Mouse (Mus musculus): ENCODE measurements around the gene Usp2.

Usp2 gene

DNA sequence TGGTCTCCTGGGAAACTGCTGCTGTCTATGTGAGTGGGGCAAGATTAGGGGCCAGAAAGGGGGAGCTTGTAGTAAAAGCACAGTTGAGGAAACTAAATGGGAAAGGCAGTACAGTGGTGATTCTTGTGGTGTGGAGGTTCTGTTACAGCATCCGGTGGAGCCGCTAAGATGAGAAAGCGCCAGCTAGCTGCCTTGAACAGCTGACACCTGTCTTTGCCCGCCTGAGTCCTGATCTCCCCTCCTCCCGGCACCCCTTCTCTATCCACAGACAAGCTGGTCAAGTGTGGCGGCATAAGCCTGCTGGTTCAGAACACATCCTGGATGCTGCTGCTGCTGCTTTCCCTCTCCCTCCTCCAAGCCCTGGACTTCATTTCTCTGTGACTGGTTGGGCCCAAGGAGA, 19.8 kb upstream of the Usp2 start:
- no peak for DNase-seq

DNA sequence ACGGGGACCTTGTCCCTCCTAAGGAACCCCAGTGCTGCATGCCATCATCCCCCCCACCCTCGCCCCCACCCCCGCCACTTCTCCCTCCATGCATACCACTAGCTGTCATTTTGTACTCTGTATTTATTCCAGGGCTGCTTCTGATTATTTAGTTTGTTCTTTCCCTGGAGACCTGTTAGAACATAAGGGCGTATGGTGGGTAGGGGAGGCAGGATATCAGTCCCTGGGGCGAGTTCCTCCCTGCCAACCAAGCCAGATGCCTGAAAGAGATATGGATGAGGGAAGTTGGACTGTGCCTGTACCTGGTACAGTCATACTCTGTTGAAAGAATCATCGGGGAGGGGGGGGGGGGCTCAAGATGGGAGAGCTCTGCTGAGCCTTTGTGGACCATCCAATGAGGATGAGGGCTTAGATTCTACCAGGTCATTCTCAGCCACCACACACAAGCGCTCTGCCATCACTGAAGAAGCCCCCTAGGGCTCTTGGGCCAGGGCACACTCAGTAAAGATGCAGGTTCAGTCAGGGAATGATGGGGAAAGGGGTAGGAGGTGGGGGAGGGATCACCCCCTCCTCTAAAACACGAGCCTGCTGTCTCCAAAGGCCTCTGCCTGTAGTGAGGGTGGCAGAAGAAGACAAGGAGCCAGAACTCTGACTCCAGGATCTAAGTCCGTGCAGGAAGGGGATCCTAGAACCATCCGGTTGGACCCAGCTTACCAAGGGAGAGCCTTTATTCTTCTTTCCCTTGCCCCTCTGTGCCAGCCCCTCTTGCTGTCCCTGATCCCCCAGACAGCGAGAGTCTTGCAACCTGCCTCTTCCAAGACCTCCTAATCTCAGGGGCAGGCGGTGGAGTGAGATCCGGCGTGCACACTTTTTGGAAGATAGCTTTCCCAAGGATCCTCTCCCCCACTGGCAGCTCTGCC, 19.0 kb upstream of the Usp2 start:
- DNase-seq: no peak

DNA sequence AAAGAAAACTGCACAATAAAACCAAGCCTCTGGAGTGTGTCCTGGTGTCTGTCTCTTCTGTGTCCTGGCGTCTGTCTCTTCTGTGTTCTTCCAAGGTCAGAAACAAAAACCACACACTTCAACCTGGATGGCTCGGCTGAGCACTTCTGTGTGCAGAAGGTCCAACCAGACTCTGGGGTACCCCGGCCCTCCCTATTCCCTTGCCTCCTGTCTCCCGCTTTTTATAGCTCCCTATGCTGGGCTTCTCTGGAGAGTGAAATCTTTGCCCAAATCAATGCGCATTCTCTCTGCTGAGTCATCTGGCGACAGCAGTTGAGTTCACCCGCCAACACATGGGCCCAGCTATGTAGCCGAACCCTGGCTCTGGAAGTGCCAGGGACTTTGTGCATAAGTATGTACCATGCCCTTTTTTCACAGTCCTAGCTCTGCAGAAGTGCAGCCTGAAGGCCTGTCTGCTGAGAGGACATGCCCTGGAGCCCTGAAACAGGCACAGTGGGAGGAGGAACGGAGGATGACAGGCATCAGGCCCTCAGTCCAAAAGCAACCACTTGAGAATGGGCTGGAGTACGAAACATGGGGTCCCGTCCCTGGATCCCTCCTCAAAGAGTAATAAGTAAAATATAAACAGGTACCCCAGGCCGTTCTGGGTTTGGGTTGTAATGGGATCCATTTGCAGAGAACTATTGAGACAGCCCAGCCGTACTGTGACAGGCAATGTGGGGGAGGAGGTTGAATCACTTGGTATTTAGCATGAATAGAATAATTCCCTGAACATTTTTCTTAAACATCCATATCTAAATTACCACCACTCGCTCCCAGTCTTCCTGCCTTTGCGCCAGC, 18.1 kb upstream of the Usp2 start:
- no peak for DNase-seq

DNA sequence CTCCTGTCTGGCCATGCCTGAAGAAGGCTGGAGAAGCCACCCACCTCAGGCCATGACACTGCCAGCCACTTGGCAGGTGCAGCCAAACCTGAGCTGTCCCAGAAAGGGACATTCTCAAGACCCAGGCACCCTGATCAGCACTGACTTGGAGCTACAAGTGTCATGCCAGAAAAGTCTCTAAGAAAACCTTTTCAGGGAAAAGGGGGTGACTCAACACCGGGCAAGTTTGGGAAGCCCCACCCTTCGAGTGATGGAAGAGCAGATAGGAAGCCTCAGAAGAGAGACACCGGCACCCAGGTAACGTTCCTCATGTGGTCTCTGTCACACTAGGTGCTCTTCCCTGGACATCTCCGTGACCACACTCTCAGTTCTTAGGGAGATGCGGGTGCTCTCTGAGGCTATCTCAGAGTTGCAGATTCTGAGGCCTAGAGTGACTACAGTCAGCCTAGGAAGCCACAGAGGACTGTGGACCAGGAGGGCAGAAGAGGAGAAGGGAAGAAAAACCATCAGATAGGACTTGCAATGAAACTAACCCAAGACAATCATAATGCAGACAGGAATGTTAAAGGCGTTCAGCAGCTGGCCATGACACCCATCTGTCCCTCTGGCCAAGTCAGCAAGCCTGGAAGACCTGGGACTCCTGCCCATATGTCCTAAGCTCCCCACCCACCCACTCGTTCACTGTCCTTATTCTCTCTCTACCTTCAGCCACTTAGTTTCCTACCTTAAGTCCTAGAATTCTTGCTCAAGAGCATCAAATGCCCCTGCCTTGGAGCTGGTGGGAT, 17.2 kb upstream of the Usp2 start:
- no peak for DNase-seq

DNA sequence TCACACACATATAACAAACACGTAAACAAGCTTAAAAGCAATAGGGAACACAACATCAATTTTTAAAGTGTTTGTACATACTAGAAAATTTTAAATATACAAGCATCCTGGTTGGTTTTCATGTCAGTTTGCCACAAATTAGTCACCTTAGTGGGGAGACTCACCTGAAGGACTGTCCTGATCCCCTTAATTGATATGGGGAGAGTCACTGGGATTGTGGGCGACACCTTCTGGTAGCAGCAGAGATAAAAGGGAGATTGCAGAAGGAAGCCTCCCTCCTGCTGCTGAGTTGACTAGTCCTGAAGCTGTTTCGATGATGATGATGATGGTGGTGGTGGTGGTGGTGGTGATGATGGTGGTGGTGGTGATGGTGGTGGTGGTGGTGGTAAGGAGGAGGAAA, 14.0 kb upstream of the Usp2 start:
- peak in 1 of 2 experiments; percentile 12 for DNase-seq

DNA sequence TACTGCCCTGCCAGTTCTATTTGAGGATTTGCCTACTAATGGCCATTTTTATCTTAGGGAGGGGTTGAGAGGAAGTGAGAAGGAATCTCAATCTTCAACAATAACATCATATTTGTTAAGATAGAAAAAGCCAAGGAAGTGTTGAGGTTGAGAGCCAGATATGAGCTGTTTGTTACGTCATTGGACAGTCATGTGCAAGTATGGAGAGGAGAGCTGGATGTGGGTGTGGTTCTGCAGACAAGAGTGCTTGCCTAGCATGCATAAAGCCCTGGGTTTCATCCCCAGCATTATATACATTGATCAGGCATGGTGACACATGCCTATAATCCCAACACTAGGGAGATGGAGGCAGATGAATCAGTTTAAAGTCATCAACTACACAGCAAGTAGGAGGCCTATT, 12.9 kb upstream of the Usp2 start:
- no peak for DNase-seq

DNA sequence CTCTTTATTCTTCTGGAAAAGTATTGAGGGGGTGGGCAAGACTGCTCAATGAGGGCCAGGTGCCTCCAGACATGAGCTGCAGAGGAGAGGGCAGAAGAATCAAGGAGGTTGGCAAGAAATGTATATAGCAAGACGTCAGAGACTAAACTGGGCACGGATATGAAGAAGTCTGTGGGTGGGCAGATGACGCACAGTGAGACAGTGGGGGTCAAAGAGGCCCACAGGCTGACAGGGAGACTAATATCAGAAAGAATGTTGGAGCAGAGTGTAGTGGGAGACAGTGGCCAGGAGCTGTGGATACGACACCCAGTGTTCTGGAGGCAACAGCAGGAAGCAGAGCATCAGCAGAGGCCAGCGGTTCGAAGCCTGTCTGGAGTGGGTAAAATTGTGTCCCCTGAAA, 8.2 kb upstream of the Usp2 start:
- no peak for DNase-seq

DNA sequence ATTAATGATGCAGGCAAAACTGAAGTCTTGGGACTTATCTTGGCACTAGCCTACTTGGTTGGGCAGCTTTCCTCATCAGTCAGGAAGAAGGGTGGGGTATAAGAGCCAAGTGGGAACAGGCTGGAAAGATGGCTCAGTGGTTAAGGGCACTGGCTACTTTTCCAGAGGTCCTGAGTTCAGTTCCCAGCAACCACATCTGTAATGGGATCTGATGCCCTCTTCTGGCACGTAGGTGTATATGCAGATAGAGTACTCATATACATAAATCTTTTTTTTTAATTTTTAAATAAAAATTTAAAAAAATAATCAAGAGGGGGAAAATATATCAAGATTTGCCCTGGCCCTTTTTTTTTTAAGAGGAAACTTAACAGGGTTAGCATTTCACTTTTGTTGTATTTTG, 1.6 kb upstream of the Usp2 start:
- DNase-seq: no peak

DNA sequence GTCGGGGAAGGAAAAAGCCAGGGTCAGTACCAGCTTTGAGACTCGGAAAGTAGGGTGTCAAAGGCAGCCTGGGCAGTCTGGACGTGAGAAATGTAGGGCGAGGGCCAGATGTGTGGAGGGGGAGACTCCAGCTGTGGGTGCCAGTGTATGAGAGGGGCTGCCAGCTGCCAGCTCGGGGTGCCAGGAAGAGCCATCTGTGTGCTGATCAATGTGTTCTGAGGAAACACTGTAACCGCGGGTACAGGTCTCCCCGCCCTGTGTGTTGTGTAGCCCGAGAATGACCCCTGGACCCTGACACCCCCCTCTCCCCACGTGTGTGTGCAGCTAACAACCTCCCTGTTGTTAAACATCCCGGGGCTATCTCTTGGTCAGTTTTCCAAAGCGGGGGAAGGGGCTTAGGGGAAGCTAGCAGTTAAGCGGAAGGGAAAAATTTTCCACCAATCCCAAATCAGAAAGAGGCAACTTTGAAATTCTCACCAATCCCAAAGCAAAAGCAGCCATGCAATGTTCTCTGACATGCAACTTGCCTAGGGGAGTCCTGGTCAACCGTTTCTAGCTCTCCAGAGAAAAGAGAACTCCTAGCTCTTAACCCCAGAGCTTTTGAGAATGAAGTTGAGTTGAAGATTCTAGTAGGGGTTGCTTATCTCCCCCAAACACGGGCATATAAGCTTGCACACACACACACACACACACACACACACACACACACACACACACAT, 579 bp downstream of the Usp2 start:
- no peak for DNase-seq

DNA sequence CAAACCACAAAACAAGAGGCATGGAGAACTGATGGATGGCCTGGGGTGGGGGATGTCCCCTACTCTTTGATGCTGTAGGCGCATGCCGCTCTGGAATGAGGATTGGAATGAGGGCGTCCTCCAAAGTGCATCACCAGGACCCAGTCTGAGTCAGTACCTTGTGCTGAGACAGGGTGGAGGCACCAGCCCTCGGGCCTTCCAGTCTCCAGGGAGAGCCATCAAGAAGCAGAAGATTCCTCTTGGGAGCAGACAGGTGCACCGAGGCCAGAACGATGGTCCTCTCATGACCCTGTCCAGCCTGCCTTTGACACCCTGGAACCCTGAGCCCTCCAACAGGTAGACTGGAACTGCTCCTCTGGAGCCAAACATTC, 1.1 kb downstream of the Usp2 start:
- DNase-seq: no peak

DNA sequence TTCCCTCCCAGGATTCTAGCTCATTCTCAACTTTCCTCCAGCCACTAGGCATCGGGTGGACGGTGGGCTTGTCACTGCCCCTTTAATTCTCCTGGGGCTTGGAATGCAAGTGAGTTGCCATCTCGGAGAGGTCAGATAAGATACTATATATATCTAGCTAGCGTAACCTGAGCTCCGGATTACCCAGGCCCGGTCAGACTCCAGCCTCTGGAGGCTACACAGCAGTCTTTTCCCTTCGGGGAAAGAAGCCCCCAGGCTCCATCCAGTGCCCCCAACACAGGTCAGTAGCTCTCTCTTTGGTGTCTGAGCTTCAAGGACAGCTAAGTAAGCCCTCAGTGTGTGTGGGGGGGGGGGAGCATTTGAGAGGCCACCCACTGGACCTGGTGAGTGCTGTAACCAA, 2.4 kb downstream of the Usp2 start:
- no peak for DNase-seq

DNA sequence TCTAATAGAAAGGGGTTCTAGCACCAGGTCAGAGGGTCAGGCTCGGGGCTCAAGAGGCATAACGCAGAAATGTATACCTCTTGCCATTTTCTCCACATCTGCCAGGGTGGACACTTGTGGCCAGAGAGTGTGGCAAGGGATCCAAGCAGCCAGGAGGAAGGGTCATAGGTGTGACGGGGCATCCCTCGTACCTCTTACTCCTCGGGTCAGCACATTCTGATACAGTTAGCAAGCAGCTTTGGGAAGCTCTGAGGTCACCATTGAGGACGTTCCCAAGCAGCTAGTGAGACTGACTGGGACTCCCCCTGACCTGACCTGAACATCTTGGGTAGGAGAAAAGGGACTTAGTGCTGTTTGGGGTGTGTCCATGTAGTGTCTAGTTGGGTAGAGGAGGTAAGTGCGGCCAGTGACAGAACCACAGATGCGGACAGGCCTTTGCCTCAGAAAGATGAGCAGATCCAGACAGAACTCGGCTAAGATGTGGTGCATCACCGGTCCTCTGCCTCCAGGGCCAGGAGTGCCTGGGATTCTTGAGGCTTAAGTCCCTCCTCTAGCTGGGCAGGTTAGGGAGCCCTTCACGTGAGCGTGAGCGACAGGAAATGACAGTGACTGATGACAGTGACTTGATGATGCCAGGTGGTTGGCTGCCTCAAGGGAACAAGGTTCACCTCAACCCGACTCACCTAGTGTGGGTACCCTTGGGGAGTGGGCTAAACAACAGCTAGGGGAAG, 3.5 kb downstream of the Usp2 start:
- DNase-seq: no peak

DNA sequence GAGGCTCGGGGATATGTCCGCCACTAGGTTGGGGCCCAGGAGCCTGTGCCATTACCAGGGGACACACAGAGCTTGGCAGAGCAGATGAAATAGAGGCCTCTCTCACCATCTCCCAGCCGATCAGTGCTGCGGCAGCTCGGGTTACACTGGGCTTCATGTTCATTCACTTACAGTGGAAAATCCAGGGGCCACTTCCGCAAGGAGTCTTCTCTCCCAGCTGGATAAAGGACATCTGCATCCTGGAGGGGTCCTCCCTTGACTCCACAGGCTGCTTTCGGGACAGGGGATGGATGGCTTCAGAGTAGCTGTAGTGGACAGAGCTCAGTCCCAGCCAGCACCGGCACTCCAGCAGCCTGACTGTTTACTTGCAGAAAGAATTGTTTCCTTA, 4.0 kb downstream of the Usp2 start:
- DNase-seq: no peak

DNA sequence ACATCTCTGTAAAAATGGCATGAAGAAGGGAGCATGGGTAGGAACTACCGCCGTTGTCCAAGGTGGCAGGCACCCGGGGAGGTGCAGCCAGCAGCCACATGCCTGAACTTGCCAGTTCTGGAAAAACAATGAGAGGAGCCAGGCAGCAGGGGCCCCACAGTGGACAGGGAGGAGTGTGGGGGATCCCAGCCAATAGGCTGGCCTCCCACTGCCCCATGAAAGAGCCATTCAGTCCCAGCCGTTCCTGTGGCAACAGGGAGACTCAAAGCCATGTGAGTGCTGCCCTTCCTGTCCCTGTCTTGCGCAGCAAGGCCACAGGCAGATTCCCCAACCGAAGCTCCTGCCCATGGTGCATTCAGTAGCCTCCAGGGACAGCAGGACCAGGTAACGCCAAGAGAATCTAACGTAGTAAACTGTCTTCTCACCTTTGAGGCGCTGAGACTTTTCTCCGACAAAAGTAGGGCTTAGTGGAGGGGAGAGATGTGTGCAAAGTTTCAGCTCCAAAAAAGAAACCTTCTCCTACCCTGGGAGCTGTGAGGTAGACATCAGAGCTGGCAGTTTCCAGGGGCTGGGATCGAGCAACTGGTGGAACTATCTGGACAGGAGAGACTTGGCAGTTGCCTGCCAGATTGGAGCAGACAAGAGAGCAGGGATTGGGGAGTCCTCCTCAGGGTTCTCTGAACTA, 5.2 kb downstream of the Usp2 start:
- peak; percentile 42 to 53 for DNase-seq

DNA sequence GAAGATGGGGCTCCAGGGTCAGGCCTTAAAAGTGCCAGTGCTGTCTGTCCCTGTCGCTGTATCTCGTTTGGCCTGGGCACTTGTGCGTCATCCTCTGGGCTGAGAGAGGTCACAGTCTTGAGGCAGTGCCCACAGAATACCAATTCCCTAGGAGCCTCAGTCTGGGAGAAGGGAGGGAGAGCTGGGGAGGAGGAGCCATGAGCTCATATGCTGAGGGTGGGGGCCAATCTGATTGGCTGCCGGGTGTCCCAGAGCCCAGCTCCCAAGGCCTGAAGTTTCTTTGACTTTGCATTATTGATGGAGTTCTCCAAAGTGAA, 5.7 kb downstream of the Usp2 start:
- DNase-seq: peak; percentile 38 to 54

DNA sequence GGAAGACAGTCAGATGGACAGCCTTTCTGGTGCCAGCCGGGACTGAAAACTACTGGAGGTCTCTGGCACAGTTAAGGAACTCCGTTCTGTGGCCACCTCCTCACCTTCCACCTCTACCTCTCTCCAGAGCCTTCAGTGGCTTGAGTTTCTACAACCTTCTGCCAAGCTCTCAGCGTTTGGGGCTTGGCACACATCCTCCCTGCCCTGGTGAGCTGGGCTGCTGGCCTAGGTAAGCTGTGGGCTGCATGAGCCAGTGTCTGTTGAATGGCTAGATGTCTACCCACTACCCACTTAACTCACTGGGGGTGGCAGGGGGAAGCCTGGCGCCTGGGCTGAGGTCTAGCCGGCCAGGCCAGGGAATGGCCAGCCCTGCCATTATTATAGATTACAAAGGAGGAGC, 6.3 kb downstream of the Usp2 start:
- peak; percentile 69 to 74 for DNase-seq

DNA sequence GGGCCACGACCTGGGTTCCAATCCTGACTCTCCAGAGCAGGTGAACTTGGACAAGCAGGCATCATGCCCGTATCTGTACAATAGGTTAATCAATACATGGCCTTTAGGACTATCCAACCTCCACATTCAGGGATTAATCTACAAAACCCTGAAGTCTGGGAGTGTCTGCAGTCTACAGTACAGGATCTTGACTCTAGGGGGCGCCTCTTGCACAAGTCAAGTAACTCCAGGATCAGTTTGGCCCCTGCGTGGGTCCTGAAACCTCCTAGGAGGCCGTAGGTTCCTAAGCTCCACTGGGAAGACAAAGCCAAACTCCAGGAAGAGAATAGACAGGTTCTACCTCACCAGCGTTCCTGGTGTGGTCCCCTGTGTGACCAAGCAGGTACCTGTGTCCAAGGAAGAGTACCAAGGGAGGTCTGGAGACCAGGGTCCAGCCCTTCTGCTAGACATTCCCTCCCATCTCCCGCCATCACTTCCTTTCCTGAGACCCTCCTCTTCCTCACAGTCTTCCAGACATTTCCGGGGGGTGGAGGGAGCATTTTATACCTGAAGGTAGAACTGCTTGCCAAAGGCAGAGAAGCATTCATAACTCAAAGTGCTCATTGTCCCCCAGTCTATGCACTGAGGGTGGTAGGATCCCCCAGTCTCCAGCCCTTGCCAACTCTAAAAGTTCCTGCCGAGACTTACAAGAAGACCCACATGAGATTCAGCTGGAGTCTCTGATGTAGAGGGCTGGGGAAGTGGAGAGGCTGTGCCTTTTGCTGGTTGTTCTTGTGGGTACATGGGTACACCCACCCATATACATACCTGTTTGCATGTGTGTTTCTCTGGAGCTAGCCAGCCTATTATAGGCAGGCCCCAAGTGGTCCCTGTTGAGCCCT, 7.8 kb downstream of the Usp2 start:
- DNase-seq: peak; percentile 59 to 69

DNA sequence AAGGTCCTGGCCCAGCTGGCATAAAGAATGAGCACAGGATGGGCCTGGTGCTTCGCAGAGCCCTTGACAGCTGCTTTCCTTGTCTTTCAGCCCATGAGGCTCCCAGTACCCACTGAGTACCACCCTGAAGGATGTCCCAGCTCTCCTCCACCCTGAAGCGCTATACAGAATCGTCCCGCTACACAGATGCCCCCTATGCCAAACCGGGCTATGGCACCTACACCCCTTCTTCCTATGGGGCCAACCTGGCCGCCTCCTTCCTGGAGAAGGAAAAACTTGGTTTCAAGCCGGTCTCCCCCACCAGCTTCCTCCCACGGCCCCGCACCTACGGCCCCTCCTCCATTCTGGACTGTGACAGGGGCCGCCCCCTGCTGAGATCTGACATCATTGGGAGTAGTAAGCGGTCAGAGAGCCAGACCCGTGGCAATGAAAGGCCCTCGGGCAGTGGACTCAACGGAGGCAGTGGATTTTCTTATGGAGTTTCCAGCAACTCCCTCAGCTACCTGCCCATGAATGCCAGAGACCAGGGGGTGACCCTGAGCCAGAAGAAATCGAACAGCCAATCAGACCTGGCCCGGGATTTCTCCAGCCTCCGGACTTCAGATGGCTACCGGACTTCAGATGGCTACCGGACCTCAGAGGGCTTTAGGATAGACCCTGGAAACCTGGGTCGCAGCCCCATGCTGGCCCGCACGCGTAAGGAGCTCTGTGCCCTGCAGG, 8.6 kb downstream of the Usp2 start:
- peak; percentile 41 to 51 for DNase-seq

DNA sequence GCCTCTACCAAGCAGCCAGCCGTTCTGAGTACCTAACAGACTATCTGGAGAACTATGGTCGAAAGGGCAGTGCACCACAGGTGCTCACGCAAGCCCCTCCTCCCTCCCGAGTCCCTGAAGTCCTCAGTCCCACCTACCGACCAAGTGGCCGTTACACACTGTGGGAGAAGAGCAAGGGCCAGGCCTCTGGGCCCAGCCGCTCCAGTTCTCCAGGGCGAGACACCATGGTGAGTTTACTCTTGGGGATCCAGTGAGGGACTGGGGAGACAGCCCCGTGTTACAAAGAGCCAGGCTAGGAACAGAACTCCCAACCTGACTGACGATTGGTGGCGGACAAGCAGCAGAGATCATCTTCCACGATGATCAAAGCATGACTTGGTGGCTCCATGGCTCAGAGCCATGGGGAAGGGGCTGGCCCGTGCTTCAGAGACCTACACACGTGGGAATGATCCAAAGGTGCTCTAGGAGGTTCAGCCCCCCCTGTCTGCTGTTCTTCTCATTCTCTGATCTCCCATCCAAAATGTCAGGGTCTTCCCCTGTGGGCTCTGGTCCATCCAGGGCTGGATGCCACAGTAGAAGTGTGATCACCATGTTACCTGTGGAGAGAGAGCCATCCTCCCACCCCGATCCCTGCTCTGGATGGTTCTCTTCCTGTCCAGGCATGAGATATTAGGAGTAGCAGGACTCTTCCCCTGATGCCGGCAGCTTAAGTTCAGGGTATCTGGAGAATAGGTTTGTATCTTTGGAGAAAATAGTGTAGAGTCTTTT, 9.4 kb downstream of the Usp2 start:
- no peak for DNase-seq
